Mouse (Mus musculus): Measurements from ENCODE around the gene Eftud2.

- TF ChIP-seq CTCF (IDR thresholded peaks at IDR 0.05; ENCODE audit: control insufficient read depth, insufficient read depth, insufficient replicate concordance, low read depth, low read length) (no peak), POLR2A (IDR thresholded peaks at IDR 0.05; ENCODE audit: control insufficient read depth, low read depth, low read length) (no peak)
Measured at GRCm38 (mm10) chr11:102898408-102898807, 17.6 kb upstream of the Eftud2 start.
